Mouse (Mus musculus) stomach, embryonic 14.5 days (tissue): ENCODE results near the gene Cela3a. TPM values are rescaled to one million over a fixed set of nuclear protein-coding genes. Genes with fewer than 3 reads are reported as not detected.

Source experiments
- ATAC-seq: fragments of 200-750 bp; cut with Nextera tagmentation; 2 replicates; pipeline ENCODE4 v1.8.0; 2017; ENCODE audit warnings: low read depth, moderate TSS enrichment; ENCODE audit not compliant: insufficient number of reproducible peaks, insufficient read depth, low FRiP score
- H3K27ac ChIP-seq: fragments of 300-500 bp; sonication (generic); 2 replicates; pipeline ENCODE4 v1.5.1; 2014; ENCODE audit warnings: mild to moderate bottlenecking, low read length, moderate library complexity, mixed read lengths
- H3K27me3 ChIP-seq: fragments of 300-500 bp; sonication (generic); 2 replicates; pipeline ENCODE4 v1.6.1; 2014; ENCODE audit warnings: low read length, control low read depth, mixed read lengths; ENCODE audit not compliant: control insufficient read depth, insufficient read depth
- H3K36me3 ChIP-seq: fragments of 300-500 bp; sonication (generic); 2 replicates; pipeline ENCODE4 v1.6.1; 2014; ENCODE audit warnings: mild to moderate bottlenecking, control low read depth, low read length, moderate library complexity, mixed read lengths; ENCODE audit not compliant: control insufficient read depth, insufficient read depth
- H3K4me1 ChIP-seq: fragments of 300-500 bp; sonication (generic); 2 replicates; pipeline ENCODE4 v1.6.1; 2014; ENCODE audit warnings: low read length, control low read depth, mixed read lengths; ENCODE audit not compliant: control insufficient read depth, insufficient read depth
- H3K4me2 ChIP-seq: fragments of 300-500 bp; sonication (generic); replicated peaks from 2 replicates; pipeline ENCODE4 v1.6.1; 2014; ENCODE audit warnings: low read depth, low read length, control low read depth
- H3K4me3 ChIP-seq: fragments of 300-500 bp; sonication (generic); 2 replicates; pipeline ENCODE4 v1.5.1; 2014; ENCODE audit warnings: low read depth, low read length, control low read depth
- H3K9ac ChIP-seq: fragments of 300-500 bp; sonication (generic); replicated peaks from 2 replicates; pipeline ENCODE4 v1.6.1; 2014; ENCODE audit warnings: low read depth, mild to moderate bottlenecking, control low read depth, low read length, moderate library complexity, mixed read lengths
- H3K9me3 ChIP-seq: fragments of 300-500 bp; sonication (generic); 2 replicates; pipeline ENCODE4 v1.6.1; 2016; ENCODE audit warnings: low read depth, low read length, control low read depth; ENCODE audit not compliant: control insufficient read depth
- WGBS: fragments of 180-500 bp; shearing (Covaris S2); extraction: QIAGEN DNeasy Blood & Tissue Kit; methylation state at CpG from one replicate; pipeline ENCODE4 v1.1.7; 2014; 5-methylcytosine and 5-hydroxymethylcytosine counted together
- polyA plus RNA-seq: library from polyadenylated mRNA; unstranded; fragments of >200 nt; fragmentation: Nextera tagmentation; extraction: Ambion mirVana; gene quantifications from 2 replicates; pipeline ENCODE4 v1.2.1, GENCODE M21; 2014

Cela3a gene
- polyA plus RNA-seq, 1 experiment from 2014 or later: not detected

- ATAC-seq: no peak
- no peak overlapping the region for H3K9ac ChIP-seq
- no peak overlapping the region for H3K4me2 ChIP-seq
- H3K27ac ChIP-seq: no peak overlapping the region
- H3K9me3 ChIP-seq: no peaks in the 10 kb centered on the region
- peaks cover 12% of the 10 kb centered on the region; the same call in 1 of the 2 replicates for H3K4me1 ChIP-seq
- H3K4me3 ChIP-seq: no peak overlapping the region
- 57% methylated on average over 6 of the region's 6 CpGs for WGBS
- no peaks in the 10 kb centered on the region for H3K27me3 ChIP-seq
- no peaks in the 10 kb centered on the region for H3K36me3 ChIP-seq
Observed at GRCm38 (mm10) chr4:137373711-137374110, 35.9 kb downstream of the Cela3a start.

DNA sequence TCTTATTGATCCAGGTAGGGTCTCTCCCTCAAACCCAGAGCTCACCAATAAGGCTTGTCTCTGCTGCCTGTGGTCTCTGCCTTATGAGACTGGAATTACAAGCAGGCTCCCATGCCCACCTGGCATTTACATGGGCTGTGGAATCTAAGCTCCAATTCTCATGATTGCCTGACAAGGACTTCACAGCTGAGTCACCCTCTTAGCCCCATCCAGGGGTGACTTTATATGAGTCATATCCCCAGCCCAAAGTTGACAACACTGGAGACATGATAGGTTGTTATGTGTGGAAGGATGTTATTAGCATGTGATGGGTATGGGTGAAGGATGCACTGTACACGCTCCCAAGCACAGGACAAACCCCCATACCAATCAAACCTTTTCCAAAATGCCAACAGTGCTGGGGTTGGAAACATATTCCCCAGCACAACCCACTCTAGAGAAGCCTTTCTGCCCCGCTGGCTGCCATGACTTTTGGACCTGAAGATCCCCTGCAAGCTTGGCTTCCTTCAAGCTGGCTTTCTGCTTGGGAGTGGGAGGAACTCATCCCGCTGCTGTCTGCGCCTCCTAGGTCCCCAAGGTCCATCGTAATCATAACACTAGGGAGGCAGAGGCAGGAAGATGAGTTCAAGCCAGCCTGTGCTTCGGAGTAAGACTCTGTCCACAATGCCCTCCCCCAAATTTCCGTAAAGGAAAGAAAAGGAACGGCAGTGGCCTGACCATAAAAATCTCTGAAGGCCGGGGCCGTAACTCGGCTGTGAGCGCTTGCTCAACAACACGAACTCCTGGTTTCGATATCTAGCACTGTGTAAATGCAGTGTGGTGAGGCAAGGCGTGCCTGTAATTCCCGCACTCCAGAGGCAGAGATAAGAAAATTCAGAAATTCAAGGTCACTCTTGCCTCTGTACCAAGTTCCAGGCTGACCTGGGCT lies 37.7 kb downstream of the Cela3a start:
- WGBS: 81% methylated on average over 16 of the region's 16 CpGs
- Histone ChIP-seq H3K9me3 (no peaks in the 10 kb centered on the region), H3K27ac (no peak overlapping the region), H3K36me3 (no peaks in the 10 kb centered on the region), H3K4me2 (no peak overlapping the region), H3K27me3 (no peaks in the 10 kb centered on the region), H3K4me3 (no peak overlapping the region), H3K4me1 (peaks cover 22% of the 10 kb centered on the region; the same call in 1 of the 2 replicates), H3K9ac (no peak overlapping the region)
- no peak for ATAC-seq

GRCm38 (mm10) chr4:137369954-137370750 lies 39.4 kb downstream of the Cela3a start:
- Histone ChIP-seq H3K36me3 (no peaks in the 10 kb centered on the region), H3K4me1 (peaks cover 16% of the 10 kb centered on the region; the same call in 1 of the 2 replicates), H3K27ac (0 out of 2 replicates have a peak overlapping the region, but pooled peaks have one; percentile 33), H3K27me3 (no peaks in the 10 kb centered on the region), H3K9ac (peak overlapping the region; percentile 30; the same call in 1 of the 2 replicates), H3K4me3 (peak overlapping the region; percentile 18), H3K9me3 (no peaks in the 10 kb centered on the region), H3K4me2 (peak overlapping the region; percentile 61)
- 13% methylated on average over 28 of the region's 29 CpGs for WGBS
- ATAC-seq: peak; percentile 72; the same call in 1 of the 2 replicates

DNA sequence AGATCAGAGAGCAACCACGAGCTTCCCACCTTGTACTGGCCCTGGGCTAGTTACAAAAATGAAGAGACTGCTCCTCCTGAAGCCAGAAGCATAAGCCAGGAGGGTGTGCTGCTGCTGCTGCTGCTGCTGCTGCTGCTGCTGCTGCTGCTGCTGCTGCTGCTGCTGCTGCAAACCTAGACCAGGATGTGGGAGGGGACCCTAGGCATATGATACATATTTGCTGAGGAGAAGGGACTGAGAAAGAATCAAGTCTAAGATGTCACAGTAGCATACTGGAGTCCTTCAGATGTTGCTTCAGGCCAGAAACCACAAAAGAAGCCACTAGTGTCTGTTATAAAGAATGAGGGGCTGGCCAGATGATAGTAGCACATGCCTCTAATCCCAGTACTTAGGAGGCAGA lies 41.4 kb downstream of the Cela3a start:
- WGBS: 32% methylated on average over 1 of the region's 1 CpGs
- H3K36me3 ChIP-seq: no peaks in the 10 kb centered on the region
- no peak overlapping the region; the same call in 1 of the 2 replicates for H3K27ac ChIP-seq
- H3K9ac ChIP-seq: no peak overlapping the region
- 0 out of 2 replicates have a peak, but pooled peaks cover 14% of the 10 kb centered on the region for H3K4me1 ChIP-seq
- no peak overlapping the region for H3K4me3 ChIP-seq
- H3K4me2 ChIP-seq: no peak overlapping the region
- H3K9me3 ChIP-seq: no peaks in the 10 kb centered on the region
- ATAC-seq: no peak
- H3K27me3 ChIP-seq: no peaks in the 10 kb centered on the region

DNA sequence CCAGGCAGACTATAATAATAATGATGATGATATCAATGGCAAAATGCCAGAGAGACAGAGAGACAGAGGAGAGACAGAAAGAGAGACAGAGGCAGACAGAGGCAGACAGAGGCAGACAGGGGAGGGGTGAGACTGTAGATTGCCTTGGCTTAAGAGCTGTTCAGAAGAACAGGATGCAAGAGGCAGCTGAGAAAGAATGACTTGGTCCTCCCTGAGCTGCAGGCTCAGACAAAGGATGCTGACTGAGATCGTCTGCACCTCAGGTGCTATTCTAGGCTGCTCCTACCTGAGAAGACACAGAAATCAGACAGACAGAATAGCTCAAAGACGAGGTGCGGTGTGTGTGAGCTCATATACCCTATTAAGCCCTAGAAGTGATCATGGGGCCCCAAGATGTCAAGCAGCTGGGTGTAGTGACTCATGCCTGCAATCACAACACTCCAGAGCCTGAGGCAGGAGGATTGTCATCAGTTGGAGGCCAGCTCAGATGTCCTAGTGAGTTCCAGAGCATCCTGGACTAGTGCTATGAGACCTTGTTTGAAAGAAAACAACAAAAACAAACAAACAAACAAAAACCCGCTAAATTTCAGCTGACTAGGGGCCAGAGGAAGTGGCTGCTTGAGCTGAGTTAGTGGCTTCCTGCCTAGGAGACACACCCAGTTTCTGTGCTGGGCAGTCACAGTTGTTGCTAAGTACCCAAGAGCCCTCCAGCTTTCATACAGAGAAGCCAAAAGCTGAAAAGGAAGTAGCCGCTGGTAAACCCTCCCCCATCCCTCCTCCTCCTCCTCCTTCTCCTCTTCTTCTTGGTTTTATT lies 42.1 kb downstream of the Cela3a start:
- WGBS: 24% methylated on average over 5 of the region's 5 CpGs
- peak overlapping the region; percentile 7; the same call in 1 of the 2 replicates for H3K27ac ChIP-seq
- ATAC-seq: peak; percentile 47; the same call in 1 of the 2 replicates
- 0 out of 2 replicates have a peak, but pooled peaks cover 14% of the 10 kb centered on the region for H3K4me1 ChIP-seq
- no peak overlapping the region for H3K4me3 ChIP-seq
- no peaks in the 10 kb centered on the region for H3K36me3 ChIP-seq
- no peak overlapping the region for H3K4me2 ChIP-seq
- no peak overlapping the region for H3K9ac ChIP-seq
- H3K9me3 ChIP-seq: no peaks in the 10 kb centered on the region
- no peaks in the 10 kb centered on the region for H3K27me3 ChIP-seq

GRCm38 (mm10) chr4:137366097-137366496 lies 43.5 kb downstream of the Cela3a start:
- WGBS: 86% methylated on average over 4 of the region's 4 CpGs
- no peak for ATAC-seq

DNA sequence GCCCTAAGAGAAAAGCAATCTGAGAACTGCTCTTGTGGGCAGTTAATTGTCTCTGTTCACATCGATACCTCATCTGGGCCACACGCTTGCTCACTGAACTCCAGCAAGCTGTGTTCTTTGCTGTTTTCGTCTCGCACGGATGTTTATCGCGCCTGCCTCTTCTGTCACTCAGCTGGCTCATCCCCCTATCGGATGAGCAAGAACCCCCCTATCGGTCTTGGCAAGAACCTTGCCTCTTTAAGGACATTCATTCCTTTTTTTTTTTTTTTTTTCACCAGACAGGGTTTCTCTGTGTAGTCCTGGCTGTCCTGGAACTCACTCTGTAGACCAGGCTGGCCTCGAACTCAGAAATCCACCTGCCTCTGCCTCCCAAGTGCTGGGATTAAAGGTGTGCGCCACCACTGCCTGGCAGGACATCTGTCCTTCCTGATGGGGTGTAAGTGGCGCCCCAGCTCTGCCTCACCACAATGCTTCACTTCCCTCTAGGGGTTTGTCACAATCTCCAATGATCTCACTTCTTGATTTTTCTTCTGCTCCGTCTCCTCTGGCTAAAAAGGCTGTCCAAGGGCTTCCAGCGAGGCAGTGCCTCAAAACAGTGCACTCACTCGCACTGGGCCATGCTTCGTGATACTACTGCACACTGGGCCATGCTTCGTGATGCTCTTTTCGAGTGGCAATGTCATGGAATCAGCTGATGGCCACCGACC lies 44.1 kb downstream of the Cela3a start:
- Histone ChIP-seq H3K9ac (no peak overlapping the region), H3K4me1 (0 out of 2 replicates have a peak, but pooled peaks cover 14% of the 10 kb centered on the region), H3K4me3 (no peak overlapping the region), H3K4me2 (no peak overlapping the region), H3K36me3 (no peaks in the 10 kb centered on the region), H3K27ac (no peak overlapping the region), H3K9me3 (no peaks in the 10 kb centered on the region), H3K27me3 (no peaks in the 10 kb centered on the region)
- ATAC-seq: no peak
- 79% methylated on average over 19 of the region's 19 CpGs for WGBS

More at GRCm38 (mm10) chr4:137366097-137366496, 43.5 kb downstream of the Cela3a start:
- Histone ChIP-seq H3K36me3 (no peaks in the 10 kb centered on the region), H3K27ac (no peak overlapping the region), H3K27me3 (no peaks in the 10 kb centered on the region), H3K4me2 (no peak overlapping the region), H3K9ac (no peak overlapping the region), H3K4me1 (0 out of 2 replicates have a peak, but pooled peaks cover 14% of the 10 kb centered on the region), H3K9me3 (no peaks in the 10 kb centered on the region), H3K4me3 (no peak overlapping the region)
